Mouse (Mus musculus) frontal cortex, adult 2 months (tissue): ENCODE data around the gene Fam104a. TPM values are rescaled to one million over a fixed set of nuclear protein-coding genes. Genes with fewer than 3 reads are reported as not detected.

Experiments used
- polyA plus RNA-seq: library from polyadenylated mRNA; depleted of rRNA; stranded (reverse); fragments of >200 nt; gene quantifications from 2 replicates; pipeline ENCODE4 v1.2.3, GENCODE M21; 2012; rRNA removed

Fam104a gene
- polyA plus RNA-seq, 1 experiment, result 27.9 TPM

Other genes starting within 250 kb of the Fam104a start
- gene Sstr2, start 64.8 kb downstream of the Fam104a start, polyA plus RNA-seq, result 15.3 and 18.3 TPM in 2 replicates
- 59.1 and 61.1 TPM in 2 replicates for gene Cog1, start 35.0 kb downstream of the Fam104a start, polyA plus RNA-seq
- 11.2 and 12.3 TPM in 2 replicates for gene Slc39a11, start 34.1 kb downstream of the Fam104a start, polyA plus RNA-seq
- gene D11Wsu47e, start 257 bp upstream of the Fam104a start, polyA plus RNA-seq, result 12.9 and 16.4 TPM in 2 replicates
- 0.22 TPM in 1 of 2 replicates, not detected in the other for gene Cpsf4l, start 25.9 kb upstream of the Fam104a start, polyA plus RNA-seq
- 27.6 and 27.9 TPM in 2 replicates for gene Cdc42ep4, start 67.7 kb upstream of the Fam104a start, polyA plus RNA-seq